Mouse (Mus musculus): Measurements from ENCODE around the gene Ugt1a9. TPM values are rescaled to one million over a fixed set of nuclear protein-coding genes. Genes with fewer than 3 reads are reported as not detected.

The Ugt1a9 gene
- total and polyA plus RNA-seq, 3 experiments, result not detected

GRCm38 (mm10) chr1:88081670-88082069 lies 11.1 kb downstream of the Ugt1a9 start:
- Histone ChIP-seq H3K27ac (ENCODE audit: insufficient read depth, low read depth) (no peak overlapping the region), H3K79me2 (replicated peaks; ENCODE audit: control insufficient read depth, extremely low read depth, insufficient read depth, poor library complexity, severe bottlenecking) (no peaks in the 10 kb centered on the region), H3K36me3 (replicated peaks in 1 of 2; ENCODE audit: control insufficient read depth in 1 of 2, insufficient read depth in 1 of 2, low read length in 1 of 2) (no peaks in the 10 kb centered on the region), H3K27me3 (replicated peaks) (no peaks in the 10 kb centered on the region), H3K9ac (ENCODE audit: insufficient read depth, low read depth) (no peak overlapping the region), H3K4me1 (ENCODE audit: control insufficient read depth in 1 of 2, insufficient read depth in 2 of 2) (no peaks in the 10 kb centered on the region; a peak in 1 of 4 replicates), H3K4me3 (replicated peaks in 1 of 3; ENCODE audit: low read depth in 2 of 3, low read length in 2 of 3, poor library complexity in 1 of 3) (no peak overlapping the region), H3K9me3 (replicated peaks; ENCODE audit: low read length) (no peaks in the 10 kb centered on the region), H3K4me2 (ENCODE audit: insufficient read depth, low read depth, poor library complexity, severe bottlenecking) (no peak overlapping the region)
- dilution Hi-C loops (cut with MboI; ENCODE audit: extremely low pct_ligation_motif_present, extremely low pct_unique_long_range_greater_than_20kb, low sequenced_read_pairs) (no loop called here), in situ Hi-C loops (cut with MboI; ENCODE audit: low pct_ligation_motif_present, low pct_unique_long_range_greater_than_20kb, low sequenced_read_pairs) (no loop called here)
- DNase-seq (ENCODE audit: extremely low read depth), result no peak
- no peak for TF ChIP-seq SMC3 (IDR thresholded peaks at IDR 0.05; ENCODE audit: low read depth, low read length)
- TF ChIP-seq RAD21 (IDR thresholded peaks at IDR 0.05; ENCODE audit: low read depth, low read length), result no peak
- TF ChIP-seq TCF12 (IDR thresholded peaks at IDR 0.05; ENCODE audit: low read depth, low read length), result no peak
- TF ChIP-seq TBP (conservative IDR thresholded peaks at IDR 0.05; ENCODE audit: low read depth, low read length), result no peak
- no peak for TF ChIP-seq KAT2A (IDR thresholded peaks at IDR 0.05; ENCODE audit: insufficient replicate concordance, low read length)
- TF ChIP-seq USF1 (IDR thresholded peaks at IDR 0.05; ENCODE audit: low read depth, low read length), result no peak

GRCm38 (mm10) chr1:88086125-88086524 lies 15.5 kb downstream of the Ugt1a9 start:
- Histone ChIP-seq H3K79me2 (replicated peaks; ENCODE audit: control insufficient read depth, extremely low read depth, insufficient read depth, poor library complexity, severe bottlenecking) (no peaks in the 10 kb centered on the region), H3K27ac (ENCODE audit: insufficient read depth, low read depth) (no peak overlapping the region), H3K9me3 (replicated peaks; ENCODE audit: low read length) (no peaks in the 10 kb centered on the region), H3K4me1 (ENCODE audit: control insufficient read depth in 1 of 2, insufficient read depth in 2 of 2) (no peaks in the 10 kb centered on the region), H3K36me3 (replicated peaks in 1 of 2; ENCODE audit: control insufficient read depth in 1 of 2, insufficient read depth in 1 of 2, low read length in 1 of 2) (no peaks in the 10 kb centered on the region), H3K4me3 (replicated peaks in 1 of 3; ENCODE audit: low read depth in 2 of 3, low read length in 2 of 3, poor library complexity in 1 of 3) (no peak overlapping the region), H3K4me2 (ENCODE audit: insufficient read depth, low read depth, poor library complexity, severe bottlenecking) (no peak overlapping the region), H3K27me3 (replicated peaks) (peaks cover 3% of the 10 kb centered on the region), H3K9ac (ENCODE audit: insufficient read depth, low read depth) (no peak overlapping the region)
- in situ Hi-C loops (cut with MboI; ENCODE audit: low pct_ligation_motif_present, low pct_unique_long_range_greater_than_20kb, low sequenced_read_pairs) (no loop called here), dilution Hi-C loops (cut with MboI; ENCODE audit: extremely low pct_ligation_motif_present, extremely low pct_unique_long_range_greater_than_20kb, low sequenced_read_pairs) (no loop called here)
- no peak for TF ChIP-seq ZMIZ1 (IDR thresholded peaks at IDR 0.05; ENCODE audit: low read depth, low read length)
- TF ChIP-seq KAT2A (IDR thresholded peaks at IDR 0.05; ENCODE audit: insufficient replicate concordance, low read length), result no peak
- TF ChIP-seq MAFK (IDR thresholded peaks at IDR 0.05; ENCODE audit: insufficient replicate concordance, low read length), result no peak
- no peak for TF ChIP-seq MEF2A (IDR thresholded peaks at IDR 0.05; ENCODE audit: borderline replicate concordance, low read depth, low read length)
- TF ChIP-seq ZKSCAN1 (IDR thresholded peaks at IDR 0.05; ENCODE audit: borderline replicate concordance, low read depth, low read length), result no peak
- no peak for TF ChIP-seq MAZ (IDR thresholded peaks at IDR 0.05; ENCODE audit: low read depth, low read length)
- no peak for TF ChIP-seq ELF1 (IDR thresholded peaks at IDR 0.05; ENCODE audit: low read depth, low read length)
- TF ChIP-seq ETS1 (conservative IDR thresholded peaks at IDR 0.05; ENCODE audit: low read depth, low read length), result no peak
- TF ChIP-seq JUND (conservative IDR thresholded peaks at IDR 0.05; ENCODE audit: low read depth, low read length), result no peak
- no peak for TF ChIP-seq SMC3 (IDR thresholded peaks at IDR 0.05; ENCODE audit: low read depth, low read length)
- no peak for TF ChIP-seq MAX (IDR thresholded peaks at IDR 0.05; ENCODE audit: low read length)
- TF ChIP-seq RAD21 (IDR thresholded peaks at IDR 0.05; ENCODE audit: low read depth, low read length), result no peak
- TF ChIP-seq UBTF (IDR thresholded peaks at IDR 0.05; ENCODE audit: low read depth, low read length), result no peak
- no peak for TF ChIP-seq ZC3H11A (IDR thresholded peaks at IDR 0.05; ENCODE audit: low read depth, low read length)
- no peak for TF ChIP-seq USF1 (IDR thresholded peaks at IDR 0.05; ENCODE audit: low read depth, low read length)
- no peak for TF ChIP-seq GABPA (IDR thresholded peaks at IDR 0.05; ENCODE audit: insufficient replicate concordance, low read depth, low read length)
- no peak for TF ChIP-seq IRF4 (IDR thresholded peaks at IDR 0.05; ENCODE audit: low read depth, low read length)
- TF ChIP-seq E2F4 (IDR thresholded peaks at IDR 0.05; ENCODE audit: insufficient replicate concordance, low read depth, low read length), result no peak
- TF ChIP-seq RCOR1 (conservative IDR thresholded peaks at IDR 0.05; ENCODE audit: low read depth, low read length), result no peak
- no peak for DNase-seq (ENCODE audit: extremely low read depth)

Data from CH12.LX (cell line).